Mouse (Mus musculus): Measurements from ENCODE around the gene Rnf166. TPM values are rescaled to one million over a fixed set of nuclear protein-coding genes. Genes with fewer than 3 reads are reported as not detected.
A peak's percentile ranks its signal among the peaks of the same experiment; 100 is the strongest.

Rnf166 gene
- polyA plus RNA-seq, 1 experiment from 2014 or later, result 28.1 TPM

- no peak for ATAC-seq (replicated peaks; ENCODE audit: insufficient number of reproducible peaks, low FRiP score, low TSS enrichment)
- Histone ChIP-seq H3K27me3 (ENCODE audit: control insufficient read depth, insufficient read depth, low read length) (no peaks in the 10 kb centered on the region), H3K9me3 (replicated peaks; ENCODE audit: control insufficient read depth, low read length) (no peaks in the 10 kb centered on the region), H3K4me1 (ENCODE audit: control insufficient read depth, insufficient read depth, low read length) (peaks cover 63% of the 10 kb centered on the region), H3K4me2 (no peak overlapping the region), H3K9ac (ENCODE audit: low read depth, low read length) (no peak overlapping the region), H3K27ac (ENCODE audit: low read depth, low read length) (peak overlapping the region; percentile 3; the same call in 1 of the 2 replicates), H3K36me3 (ENCODE audit: control insufficient read depth, insufficient read depth, low read length) (peaks cover 3% of the 10 kb centered on the region; the same call in 1 of the 2 replicates), H3K4me3 (ENCODE audit: low read depth, low read length) (no peak overlapping the region)
- 88% methylated on average over 14 of the region's 14 CpGs for WGBS (ENCODE audit: insufficient replicate concordance)
These were observed 39.8 kb upstream of the Rnf166 start for GRCm38 (mm10) chr8:122515699-122516098.

- H3K4me3 ChIP-seq (ENCODE audit: low read depth, low read length), result no peak overlapping the region
- no peaks in the 10 kb centered on the region for H3K27me3 ChIP-seq (ENCODE audit: control insufficient read depth, insufficient read depth, low read length)
- 67% methylated on average over 7 of the region's 7 CpGs for WGBS (ENCODE audit: insufficient replicate concordance)
- no peak for ATAC-seq (replicated peaks; ENCODE audit: insufficient number of reproducible peaks, low FRiP score, low TSS enrichment)
- peaks cover 35% of the 10 kb centered on the region for H3K4me1 ChIP-seq (ENCODE audit: control insufficient read depth, insufficient read depth, low read length)
- peak overlapping the region; percentile 68 for H3K27ac ChIP-seq (ENCODE audit: low read depth, low read length)
- H3K4me2 ChIP-seq, result no peak overlapping the region
- no peaks in the 10 kb centered on the region for H3K9me3 ChIP-seq (replicated peaks; ENCODE audit: control insufficient read depth, low read length)
- H3K9ac ChIP-seq (ENCODE audit: low read depth, low read length), result no peak overlapping the region
- H3K36me3 ChIP-seq (ENCODE audit: control insufficient read depth, insufficient read depth, low read length), result peaks cover 3% of the 10 kb centered on the region; the same call in 1 of the 2 replicates
These were observed 36.5 kb upstream of the Rnf166 start for GRCm38 (mm10) chr8:122512392-122512791.

- WGBS (ENCODE audit: insufficient replicate concordance), result 58% methylated on average over 16 of the region's 16 CpGs
- no peaks in the 10 kb centered on the region for H3K27me3 ChIP-seq (ENCODE audit: control insufficient read depth, insufficient read depth, low read length)
- no peak overlapping the region for H3K4me2 ChIP-seq
- no peaks in the 10 kb centered on the region for H3K9me3 ChIP-seq (replicated peaks; ENCODE audit: control insufficient read depth, low read length)
- no peak overlapping the region for H3K4me3 ChIP-seq (ENCODE audit: low read depth, low read length)
- ATAC-seq (replicated peaks; ENCODE audit: insufficient number of reproducible peaks, low FRiP score, low TSS enrichment), result no peak
- H3K9ac ChIP-seq (ENCODE audit: low read depth, low read length), result peak overlapping the region; percentile 49; the same call in 1 of the 2 replicates
- peaks cover 3% of the 10 kb centered on the region; the same call in 1 of the 2 replicates for H3K36me3 ChIP-seq (ENCODE audit: control insufficient read depth, insufficient read depth, low read length)
- H3K4me1 ChIP-seq (ENCODE audit: control insufficient read depth, insufficient read depth, low read length), result peaks cover 27% of the 10 kb centered on the region
- peak overlapping the region; percentile 68 for H3K27ac ChIP-seq (ENCODE audit: low read depth, low read length)
These were observed 35.7 kb upstream of the Rnf166 start for GRCm38 (mm10) chr8:122511552-122511951.

GRCm38 (mm10) chr8:122500856-122501255 lies 25.0 kb upstream of the Rnf166 start:
- no peaks in the 10 kb centered on the region for H3K4me1 ChIP-seq (ENCODE audit: control insufficient read depth, insufficient read depth, low read length)
- H3K9me3 ChIP-seq (replicated peaks; ENCODE audit: control insufficient read depth, low read length), result no peaks in the 10 kb centered on the region
- H3K4me3 ChIP-seq (ENCODE audit: low read depth, low read length), result no peak overlapping the region
- ATAC-seq (replicated peaks; ENCODE audit: insufficient number of reproducible peaks, low FRiP score, low TSS enrichment), result no peak
- no peak overlapping the region for H3K9ac ChIP-seq (ENCODE audit: low read depth, low read length)
- no peak overlapping the region for H3K4me2 ChIP-seq
- peaks cover 26% of the 10 kb centered on the region for H3K36me3 ChIP-seq (ENCODE audit: control insufficient read depth, insufficient read depth, low read length)
- no peaks in the 10 kb centered on the region for H3K27me3 ChIP-seq (ENCODE audit: control insufficient read depth, insufficient read depth, low read length)
- 36% methylated on average over 10 of the region's 10 CpGs for WGBS (ENCODE audit: insufficient replicate concordance)
- no peak overlapping the region for H3K27ac ChIP-seq (ENCODE audit: low read depth, low read length)

GRCm38 (mm10) chr8:122497912-122498311 lies 22.0 kb upstream of the Rnf166 start:
- no peaks in the 10 kb centered on the region for H3K4me1 ChIP-seq (ENCODE audit: control insufficient read depth, insufficient read depth, low read length)
- no peak overlapping the region for H3K27ac ChIP-seq (ENCODE audit: low read depth, low read length)
- H3K36me3 ChIP-seq (ENCODE audit: control insufficient read depth, insufficient read depth, low read length), result peaks cover 45% of the 10 kb centered on the region
- no peak overlapping the region for H3K9ac ChIP-seq (ENCODE audit: low read depth, low read length)
- no peaks in the 10 kb centered on the region for H3K27me3 ChIP-seq (ENCODE audit: control insufficient read depth, insufficient read depth, low read length)
- H3K4me3 ChIP-seq (ENCODE audit: low read depth, low read length), result no peak overlapping the region
- no peaks in the 10 kb centered on the region for H3K9me3 ChIP-seq (replicated peaks; ENCODE audit: control insufficient read depth, low read length)
- ATAC-seq (replicated peaks; ENCODE audit: insufficient number of reproducible peaks, low FRiP score, low TSS enrichment), result no peak
- no peak overlapping the region for H3K4me2 ChIP-seq
- WGBS (ENCODE audit: insufficient replicate concordance), result 72% methylated on average over 17 of the region's 17 CpGs

- no peaks in the 10 kb centered on the region for H3K4me1 ChIP-seq (ENCODE audit: control insufficient read depth, insufficient read depth, low read length)
- ATAC-seq (replicated peaks; ENCODE audit: insufficient number of reproducible peaks, low FRiP score, low TSS enrichment), result no peak
- no peak overlapping the region for H3K9ac ChIP-seq (ENCODE audit: low read depth, low read length)
- no peak overlapping the region for H3K4me2 ChIP-seq
- H3K9me3 ChIP-seq (replicated peaks; ENCODE audit: control insufficient read depth, low read length), result no peaks in the 10 kb centered on the region
- WGBS (ENCODE audit: insufficient replicate concordance), result 80% methylated on average over 12 of the region's 12 CpGs
- peaks cover 47% of the 10 kb centered on the region for H3K36me3 ChIP-seq (ENCODE audit: control insufficient read depth, insufficient read depth, low read length)
- H3K4me3 ChIP-seq (ENCODE audit: low read depth, low read length), result no peak overlapping the region
- no peaks in the 10 kb centered on the region for H3K27me3 ChIP-seq (ENCODE audit: control insufficient read depth, insufficient read depth, low read length)
- H3K27ac ChIP-seq (ENCODE audit: low read depth, low read length), result no peak overlapping the region
These were observed 21.3 kb upstream of the Rnf166 start for GRCm38 (mm10) chr8:122497016-122497734.

GRCm38 (mm10) chr8:122488387-122488786 lies 12.5 kb upstream of the Rnf166 start:
- Histone ChIP-seq H3K4me1 (ENCODE audit: control insufficient read depth, insufficient read depth, low read length) (no peaks in the 10 kb centered on the region), H3K36me3 (ENCODE audit: control insufficient read depth, insufficient read depth, low read length) (peaks cover 64% of the 10 kb centered on the region), H3K4me3 (ENCODE audit: low read depth, low read length) (no peak overlapping the region), H3K9me3 (replicated peaks; ENCODE audit: control insufficient read depth, low read length) (no peaks in the 10 kb centered on the region), H3K27ac (ENCODE audit: low read depth, low read length) (no peak overlapping the region), H3K27me3 (ENCODE audit: control insufficient read depth, insufficient read depth, low read length) (no peaks in the 10 kb centered on the region), H3K9ac (ENCODE audit: low read depth, low read length) (no peak overlapping the region), H3K4me2 (no peak overlapping the region)
- 93% methylated on average over 9 of the region's 9 CpGs for WGBS (ENCODE audit: insufficient replicate concordance)
- no peak for ATAC-seq (replicated peaks; ENCODE audit: insufficient number of reproducible peaks, low FRiP score, low TSS enrichment)

- no peak overlapping the region for H3K27ac ChIP-seq (ENCODE audit: low read depth, low read length)
- no peak overlapping the region for H3K4me2 ChIP-seq
- 87% methylated on average over 12 of the region's 12 CpGs for WGBS (ENCODE audit: insufficient replicate concordance)
- no peak overlapping the region for H3K9ac ChIP-seq (ENCODE audit: low read depth, low read length)
- H3K4me1 ChIP-seq (ENCODE audit: control insufficient read depth, insufficient read depth, low read length), result no peaks in the 10 kb centered on the region
- no peak for ATAC-seq (replicated peaks; ENCODE audit: insufficient number of reproducible peaks, low FRiP score, low TSS enrichment)
- no peaks in the 10 kb centered on the region for H3K27me3 ChIP-seq (ENCODE audit: control insufficient read depth, insufficient read depth, low read length)
- no peaks in the 10 kb centered on the region for H3K9me3 ChIP-seq (replicated peaks; ENCODE audit: control insufficient read depth, low read length)
- peaks cover 69% of the 10 kb centered on the region for H3K36me3 ChIP-seq (ENCODE audit: control insufficient read depth, insufficient read depth, low read length)
- no peak overlapping the region for H3K4me3 ChIP-seq (ENCODE audit: low read depth, low read length)
These were observed 9.0 kb upstream of the Rnf166 start for GRCm38 (mm10) chr8:122484831-122485230.

GRCm38 (mm10) chr8:122483877-122484276 lies 8.0 kb upstream of the Rnf166 start:
- no peaks in the 10 kb centered on the region for H3K27me3 ChIP-seq (ENCODE audit: control insufficient read depth, insufficient read depth, low read length)
- peaks cover 60% of the 10 kb centered on the region for H3K36me3 ChIP-seq (ENCODE audit: control insufficient read depth, insufficient read depth, low read length)
- H3K4me3 ChIP-seq (ENCODE audit: low read depth, low read length), result no peak overlapping the region
- no peak for ATAC-seq (replicated peaks; ENCODE audit: insufficient number of reproducible peaks, low FRiP score, low TSS enrichment)
- no peaks in the 10 kb centered on the region for H3K4me1 ChIP-seq (ENCODE audit: control insufficient read depth, insufficient read depth, low read length)
- H3K27ac ChIP-seq (ENCODE audit: low read depth, low read length), result no peak overlapping the region
- no peak overlapping the region for H3K4me2 ChIP-seq
- no peaks in the 10 kb centered on the region for H3K9me3 ChIP-seq (replicated peaks; ENCODE audit: control insufficient read depth, low read length)
- 95% methylated on average over 7 of the region's 7 CpGs for WGBS (ENCODE audit: insufficient replicate concordance)
- H3K9ac ChIP-seq (ENCODE audit: low read depth, low read length), result no peak overlapping the region
